Mouse (Mus musculus): ENCODE data around the gene Rapgef1.
"Not testable (repeated sequence)": the region's sequence is repeated elsewhere in the genome, so short reads cannot be mapped to it uniquely, and the experiment has no call there.

The Rapgef1 gene

DNA sequence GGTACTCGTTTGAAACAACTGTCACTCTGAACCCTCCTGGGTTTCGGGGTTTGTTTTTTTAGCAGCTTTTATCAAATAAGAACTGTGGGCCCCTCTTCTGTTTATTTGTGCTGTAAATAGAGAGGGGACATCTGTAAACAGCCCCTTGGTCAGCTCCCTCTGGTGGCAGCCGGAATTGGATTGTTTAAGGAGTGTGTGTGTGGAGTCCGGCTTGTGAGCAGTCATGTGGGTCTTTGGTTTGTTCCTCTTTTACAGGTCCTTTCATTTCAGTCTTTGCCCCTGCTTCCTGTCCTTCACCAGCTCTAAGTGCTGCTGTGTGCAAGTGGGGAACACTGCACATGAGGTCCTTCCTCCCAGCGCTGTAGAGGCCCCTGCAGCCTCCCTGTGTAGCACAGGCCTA, 119.8 kb downstream of the Rapgef1 start:
- DNase-seq (ENCODE audit: low read depth, low spot score), result no peak

DNA sequence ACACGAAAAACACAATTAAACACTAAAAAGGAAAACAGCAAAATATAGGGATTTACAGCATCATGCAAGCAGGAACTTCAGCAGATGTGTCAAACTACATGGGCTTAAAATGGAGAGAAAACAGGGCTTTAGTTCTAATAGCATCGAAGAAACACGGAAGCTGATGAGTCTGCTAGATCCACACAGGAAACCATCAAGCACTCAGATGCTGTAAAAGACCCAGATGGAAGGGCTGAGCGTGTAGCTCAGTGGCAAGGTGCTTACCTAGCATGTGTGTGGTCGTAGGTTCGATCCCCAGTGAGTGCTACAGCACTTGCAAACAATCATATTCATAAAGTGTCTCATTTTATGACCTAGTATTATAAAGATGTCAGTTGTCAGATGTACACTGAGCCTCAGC, 121.7 kb downstream of the Rapgef1 start:
- no peak for DNase-seq (ENCODE audit: low read depth, low spot score)

GRCm38 (mm10) chr2:29744256-29744655, 124.7 kb downstream of the Rapgef1 start:
- DNase-seq (ENCODE audit: low read depth, low spot score), result no peak

- DNase-seq (ENCODE audit: low read depth, low spot score), result no peak
These were observed 127.8 kb downstream of the Rapgef1 start for GRCm38 (mm10) chr2:29747188-29747782.

- DNase-seq (ENCODE audit: low read depth, low spot score), result no peak
These were observed 128.3 kb downstream of the Rapgef1 start for GRCm38 (mm10) chr2:29747852-29748251.

DNA sequence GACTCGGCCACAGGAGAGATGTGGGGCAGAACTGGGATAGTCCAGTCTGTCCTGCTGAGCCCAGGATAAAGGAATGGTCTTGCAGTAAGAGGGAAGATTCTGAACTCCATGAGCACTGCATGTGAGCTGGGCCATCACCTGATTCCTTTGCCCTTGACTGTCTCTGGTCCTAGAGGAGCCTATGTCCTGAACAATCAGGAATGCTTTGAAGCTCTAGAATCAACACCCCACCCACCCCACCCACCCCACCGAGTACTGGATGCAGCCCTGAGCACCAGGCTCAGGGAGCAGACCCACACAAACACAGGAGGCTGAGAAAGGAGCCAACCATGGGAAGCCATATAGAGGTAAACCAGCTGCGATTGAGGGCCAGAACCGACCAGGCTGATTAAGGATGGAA, 129.0 kb downstream of the Rapgef1 start:
- no peak for DNase-seq (ENCODE audit: low read depth, low spot score)

DNA sequence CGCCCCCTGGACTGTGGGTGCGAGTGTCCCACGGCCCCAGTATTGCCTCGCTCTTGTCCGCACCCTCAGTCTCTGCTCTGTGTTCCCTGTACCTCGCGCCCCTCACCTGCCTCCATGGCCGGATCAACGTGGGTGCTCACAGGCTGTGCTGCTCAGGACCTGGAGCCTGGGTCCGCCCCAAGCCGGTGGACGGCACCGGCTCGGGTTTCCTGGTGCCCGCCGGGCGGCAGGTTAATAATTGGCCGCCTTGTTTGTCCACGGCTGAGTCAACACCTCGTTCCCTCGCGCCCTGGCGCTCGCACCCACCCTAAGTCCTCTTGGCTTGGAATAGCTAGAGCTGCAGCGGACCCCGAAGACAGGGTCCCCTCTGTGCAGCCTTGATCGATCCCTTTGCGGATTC, 132.0 kb downstream of the Rapgef1 start, which contains the start of gene Gm13420:
Gm13420 (minus strand) TSS at position 189 of the 400 bp plus-strand sequence.
- DNase-seq (ENCODE audit: low read depth, low spot score), result no peak

GRCm38 (mm10) chr2:29752397-29752796, 132.9 kb downstream of the Rapgef1 start:
- DNase-seq (ENCODE audit: low read depth, low spot score), result no peak

GRCm38 (mm10) chr2:29755693-29756092, 136.2 kb downstream of the Rapgef1 start:
- DNase-seq (ENCODE audit: low read depth, low spot score), result no peak

- DNase-seq (ENCODE audit: low read depth, low spot score), result peak; percentile 60
These were observed 145.3 kb downstream of the Rapgef1 start for GRCm38 (mm10) chr2:29764831-29765230.

DNA sequence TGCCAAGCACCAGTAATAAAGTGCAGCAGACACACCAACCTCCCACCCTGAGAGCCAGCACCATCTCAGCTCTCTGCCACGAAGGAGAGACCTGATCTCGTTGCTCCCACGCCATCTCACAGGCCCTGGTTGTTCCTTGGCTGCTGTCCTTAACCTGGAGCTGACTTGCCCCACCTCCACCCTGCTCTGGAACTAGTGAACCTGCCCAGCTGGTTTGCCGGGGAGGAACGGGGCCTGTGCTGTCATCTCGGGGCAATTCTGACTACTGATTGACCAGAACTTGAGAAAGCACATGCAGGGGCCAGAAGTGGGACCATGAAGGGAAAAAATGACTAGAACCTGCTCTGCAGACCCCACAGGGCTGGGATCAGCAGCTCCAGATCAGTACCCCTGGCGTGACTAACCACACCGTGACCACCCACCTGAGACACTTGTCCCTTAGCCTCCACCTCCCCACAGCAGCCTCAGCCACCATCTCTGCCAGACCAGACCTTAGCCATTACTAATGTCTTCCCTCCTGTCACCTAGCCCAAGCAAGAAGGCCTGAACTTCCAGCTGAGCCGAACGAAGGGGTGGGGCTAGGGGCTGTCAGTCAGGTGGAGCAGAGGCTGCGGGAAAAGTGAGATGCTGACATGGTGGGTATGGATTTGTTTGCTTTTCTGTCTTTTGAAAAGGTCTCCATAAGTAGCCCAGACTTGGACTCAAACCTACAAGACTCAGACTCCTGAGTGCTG, 148.6 kb downstream of the Rapgef1 start:
- DNase-seq (ENCODE audit: low read depth, low spot score), result no peak

DNA sequence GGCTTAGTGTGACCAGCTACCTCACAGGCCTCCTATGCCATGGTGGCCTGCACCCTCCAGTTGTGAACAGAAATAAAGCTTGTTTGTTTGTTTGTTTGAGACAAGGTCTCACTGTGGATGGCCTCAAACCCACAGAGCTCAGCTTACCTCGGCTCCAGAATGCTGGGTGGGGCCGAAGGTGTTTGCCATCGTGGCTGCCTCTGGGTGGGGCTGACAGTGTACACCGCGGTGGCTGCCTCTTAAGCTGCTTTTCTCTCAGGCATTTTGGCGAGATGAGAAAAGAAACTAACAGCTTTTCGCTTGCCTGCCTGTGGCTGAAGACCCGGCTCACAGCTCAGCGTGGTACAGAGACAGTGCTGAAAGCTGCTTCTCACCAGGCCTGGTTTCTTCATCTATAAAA, 149.4 kb downstream of the Rapgef1 start:
- peak; percentile 33 for DNase-seq (ENCODE audit: low read depth, low spot score)

GRCm38 (mm10) chr2:29770162-29770561, 150.6 kb downstream of the Rapgef1 start:
- no peak for DNase-seq (ENCODE audit: low read depth, low spot score)

GRCm38 (mm10) chr2:29771611-29772461, 152.3 kb downstream of the Rapgef1 start:
- no peak for DNase-seq (ENCODE audit: low read depth, low spot score)

- no peak for DNase-seq (ENCODE audit: low read depth, low spot score)
These were observed 153.8 kb downstream of the Rapgef1 start for GRCm38 (mm10) chr2:29773323-29773722.

- not testable (repeated sequence) for DNase-seq (ENCODE audit: low read depth, low spot score)
These were observed 161.7 kb downstream of the Rapgef1 start for GRCm38 (mm10) chr2:29781256-29781655.

GRCm38 (mm10) chr2:29784290-29784689, 164.8 kb downstream of the Rapgef1 start:
- no peak for DNase-seq (ENCODE audit: low read depth, low spot score)

- DNase-seq (ENCODE audit: low read depth, low spot score), result peak; percentile 95
These were observed 167.8 kb downstream of the Rapgef1 start, which contains the start of gene Coq4 for GRCm38 (mm10) chr2:29787104-29787917. Gene Coq4, plus strand, starts transcription at chr2:29787493.

DNA sequence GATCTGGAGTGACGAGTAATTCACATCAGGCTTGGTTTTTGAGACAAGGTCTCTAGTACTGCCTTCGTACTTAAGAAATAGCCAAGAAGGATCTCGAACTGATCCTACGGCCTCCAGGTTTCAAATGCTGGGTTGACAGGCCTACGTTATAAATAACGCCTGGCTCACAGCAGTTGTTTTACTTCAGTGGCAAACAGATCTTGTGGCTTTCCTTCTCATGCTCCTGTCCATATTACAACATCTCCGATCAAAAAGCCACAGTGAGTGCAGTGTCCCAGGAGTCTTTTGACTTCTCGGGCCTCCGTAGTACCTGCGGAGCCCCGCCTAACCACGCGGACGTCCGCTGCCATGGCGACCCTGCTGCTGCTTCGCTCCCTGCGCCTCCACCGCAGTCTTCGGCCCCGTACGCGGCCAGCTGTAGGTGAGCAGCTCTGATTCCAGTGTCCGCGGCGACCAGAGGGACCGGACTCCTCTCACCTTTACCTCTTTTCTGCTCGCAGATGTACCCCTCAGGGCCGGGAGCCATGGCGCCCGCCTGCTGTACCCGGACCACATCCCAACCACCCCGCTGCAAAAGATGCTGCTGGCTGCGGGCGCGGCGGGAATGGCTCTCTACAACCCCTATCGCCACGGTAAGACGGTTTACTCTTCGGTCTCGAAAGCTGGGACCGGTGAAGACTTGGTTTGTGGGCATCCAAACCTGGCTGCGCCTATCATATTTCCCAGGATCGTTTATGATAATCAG, 168.6 kb downstream of the Rapgef1 start, which contains the start of gene Trub2:
Trub2 (minus strand) TSS at position 566 of the 745 bp plus-strand sequence.
- peak; percentile 88 for DNase-seq (ENCODE audit: low read depth, low spot score)
